Mouse (Mus musculus): Measurements from ENCODE around the gene Camta1.

Gene Camta1

DNA sequence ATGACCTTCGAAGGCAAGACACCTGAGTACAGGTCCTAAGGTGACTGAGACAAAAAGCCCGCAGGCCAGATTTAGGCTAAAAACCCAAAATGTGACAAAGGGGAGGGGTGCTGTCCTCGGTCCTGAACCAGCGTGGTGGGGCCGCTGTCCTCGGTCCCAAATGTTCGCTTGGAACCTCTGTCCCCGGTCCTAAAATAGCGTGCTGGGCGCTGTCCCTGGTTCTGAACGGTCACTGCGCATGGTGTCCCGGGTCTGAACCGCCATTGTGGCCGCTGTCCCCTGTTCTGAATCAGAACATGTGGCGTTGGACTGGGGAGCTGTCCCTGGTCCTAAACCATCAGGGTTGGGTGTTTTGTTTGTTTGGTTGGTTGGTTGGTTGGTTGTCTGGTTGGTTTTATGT lies 257.2 kb downstream of the Camta1 start:
- peak in 1 of 2 experiments; percentile 42 for DNase-seq (ENCODE audit: low spot score in 2 of 2)

DNA sequence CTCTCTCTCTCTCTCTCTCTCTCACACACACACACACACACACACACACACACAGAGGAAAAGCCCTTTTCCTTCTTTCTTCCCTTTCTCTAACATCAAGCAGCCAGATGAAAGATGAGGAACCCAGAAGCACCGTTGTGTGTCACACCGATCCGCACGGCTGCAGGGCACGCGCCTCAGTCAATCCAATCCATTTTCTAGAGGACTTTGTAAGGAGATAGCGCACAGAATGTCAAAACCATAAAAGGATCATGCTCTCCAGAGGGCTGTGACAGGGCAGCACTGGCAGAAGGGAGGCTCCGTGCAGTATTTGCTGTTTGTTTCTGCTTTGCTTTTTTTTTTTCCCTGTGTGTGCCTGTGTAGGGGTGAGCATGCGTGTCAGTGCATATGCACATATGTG lies 258.1 kb downstream of the Camta1 start:
- no peak for DNase-seq (ENCODE audit: low spot score in 2 of 2)

DNA sequence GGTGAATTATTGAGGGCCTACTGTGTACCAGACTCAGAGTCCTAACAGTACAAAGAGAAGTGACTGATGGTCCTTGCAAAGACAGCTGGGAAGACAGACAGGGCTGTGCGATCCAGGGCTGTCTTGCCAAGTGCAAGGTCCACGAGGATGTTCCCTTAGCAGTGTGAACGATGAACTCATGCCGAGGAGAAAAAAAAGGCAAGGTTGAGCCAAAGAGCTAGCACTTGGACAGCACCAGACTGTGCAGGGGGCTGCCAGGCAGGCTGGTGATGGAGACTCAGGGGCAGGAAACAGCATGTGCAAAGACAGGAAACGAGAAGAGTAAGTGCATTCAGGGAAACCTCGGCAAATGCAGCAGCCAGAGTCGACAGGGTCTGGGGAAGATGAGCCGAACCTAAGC lies 266.6 kb downstream of the Camta1 start:
- DNase-seq (ENCODE audit: low spot score in 2 of 2) = no peak

DNA sequence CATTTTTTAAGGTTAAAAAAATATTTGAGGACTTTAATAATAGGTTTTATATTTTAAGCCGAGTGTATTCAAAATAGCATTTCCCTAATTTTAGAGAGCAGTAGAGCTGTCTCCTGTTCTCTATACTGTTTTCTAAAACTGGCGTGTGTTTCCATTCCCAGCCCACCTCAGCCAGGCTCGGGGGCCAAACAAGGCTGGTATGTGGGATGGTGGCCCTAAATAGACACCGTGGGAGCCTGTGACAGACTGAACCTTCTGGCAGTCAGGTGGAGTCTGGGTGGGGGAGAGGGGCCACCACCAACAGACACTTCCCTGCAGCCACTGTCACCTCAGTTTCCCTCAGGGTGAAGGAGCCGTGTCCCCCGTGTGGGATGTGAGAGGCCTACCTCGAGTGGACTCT lies 268.6 kb downstream of the Camta1 start:
- DNase-seq (ENCODE audit: low spot score in 2 of 2) = no peak

- DNase-seq (ENCODE audit: low spot score in 2 of 2) = no peak
These were observed 275.6 kb downstream of the Camta1 start for GRCm38 (mm10) chr4:151586074-151586473.

GRCm38 (mm10) chr4:151577961-151578360 lies 283.7 kb downstream of the Camta1 start:
- no peak for DNase-seq (ENCODE audit: low spot score in 2 of 2)

DNA sequence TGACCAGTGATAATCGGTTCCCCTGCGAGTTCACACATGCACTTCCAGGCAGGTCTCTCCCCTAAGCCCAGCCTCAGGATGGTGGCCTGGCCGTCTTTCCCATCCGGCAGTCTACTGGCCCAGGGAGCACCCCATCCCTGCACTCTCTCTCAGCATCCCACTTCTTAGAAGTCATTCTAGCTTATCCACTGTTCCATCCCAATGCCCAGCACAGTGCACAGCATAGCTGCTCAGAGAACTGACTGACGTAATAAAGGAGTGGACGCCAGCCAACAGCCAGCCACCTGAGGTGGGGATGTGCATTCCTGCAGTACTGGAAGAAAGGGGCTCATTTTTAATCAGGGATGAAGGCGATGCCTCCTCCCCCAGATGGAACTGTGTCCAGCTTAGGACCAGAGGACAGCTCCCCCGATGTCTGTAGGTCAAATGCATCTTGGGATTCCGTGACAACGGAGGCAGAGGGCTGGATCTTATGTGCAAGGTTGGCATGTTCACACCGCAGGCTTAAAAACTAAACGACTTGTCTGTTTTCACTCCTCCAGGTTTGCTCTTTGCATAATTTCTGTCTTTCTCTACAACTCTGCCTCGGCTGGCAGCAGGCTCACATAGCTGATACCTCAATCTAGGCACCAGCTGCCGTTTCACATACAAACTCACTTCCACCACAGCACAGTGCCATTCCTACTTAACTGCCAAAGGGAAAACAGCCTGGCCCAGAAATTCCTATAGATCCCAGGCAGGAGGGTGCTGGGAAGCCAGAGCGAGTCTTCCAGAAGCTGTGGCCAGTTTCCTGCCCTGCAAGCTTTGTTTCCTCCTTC lies 285.2 kb downstream of the Camta1 start:
- no peak for DNase-seq (ENCODE audit: low spot score in 2 of 2)

GRCm38 (mm10) chr4:151572716-151573115 lies 289.0 kb downstream of the Camta1 start:
- no peak for DNase-seq (ENCODE audit: low spot score in 2 of 2)

- DNase-seq (ENCODE audit: low spot score in 2 of 2) = no peak
These were observed 292.1 kb downstream of the Camta1 start for GRCm38 (mm10) chr4:151569586-151569985.

DNA sequence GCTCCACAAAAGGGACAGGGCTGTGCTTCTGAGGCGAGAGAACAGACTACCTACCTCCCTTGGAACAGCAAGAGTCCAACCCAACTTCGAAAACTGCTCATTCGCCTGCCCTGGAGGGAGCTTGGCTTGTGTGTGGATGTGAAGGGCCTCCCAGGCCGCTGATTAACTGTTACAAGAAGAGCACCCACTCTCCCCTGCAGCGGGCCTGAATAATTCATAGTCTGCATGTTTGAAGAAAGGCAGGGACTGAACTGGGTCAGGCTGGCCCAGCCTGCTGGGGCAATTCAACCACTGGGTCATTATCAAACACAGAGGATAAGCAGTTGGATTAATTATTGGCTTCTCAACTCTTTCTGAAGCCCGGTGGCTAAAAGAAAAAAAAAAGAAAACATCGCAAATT lies 292.8 kb downstream of the Camta1 start:
- no peak for DNase-seq (ENCODE audit: low spot score in 2 of 2)

- no peak for DNase-seq (ENCODE audit: low spot score in 2 of 2)
These were observed 294.6 kb downstream of the Camta1 start for GRCm38 (mm10) chr4:151567105-151567504.

DNA sequence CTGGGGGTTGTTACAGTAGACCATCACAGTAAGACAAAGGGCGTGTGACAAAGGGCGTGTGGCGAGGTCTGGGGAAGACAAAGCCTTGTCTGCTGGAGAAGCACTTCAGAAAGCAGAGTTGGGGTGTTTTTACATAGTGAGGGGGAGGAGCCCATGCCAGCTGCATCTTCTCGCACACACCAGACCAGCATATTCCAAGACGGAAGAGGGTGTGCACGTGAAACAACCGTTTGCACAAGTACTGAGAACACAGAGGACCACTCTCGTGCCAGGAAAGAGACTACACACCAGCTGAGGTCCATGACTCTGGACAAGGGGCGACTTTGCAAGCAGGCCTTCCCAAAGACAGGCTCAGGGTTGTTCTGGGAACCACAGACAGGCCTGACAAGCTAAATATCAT lies 306.2 kb downstream of the Camta1 start:
- no peak for DNase-seq (ENCODE audit: low spot score in 2 of 2)

DNA sequence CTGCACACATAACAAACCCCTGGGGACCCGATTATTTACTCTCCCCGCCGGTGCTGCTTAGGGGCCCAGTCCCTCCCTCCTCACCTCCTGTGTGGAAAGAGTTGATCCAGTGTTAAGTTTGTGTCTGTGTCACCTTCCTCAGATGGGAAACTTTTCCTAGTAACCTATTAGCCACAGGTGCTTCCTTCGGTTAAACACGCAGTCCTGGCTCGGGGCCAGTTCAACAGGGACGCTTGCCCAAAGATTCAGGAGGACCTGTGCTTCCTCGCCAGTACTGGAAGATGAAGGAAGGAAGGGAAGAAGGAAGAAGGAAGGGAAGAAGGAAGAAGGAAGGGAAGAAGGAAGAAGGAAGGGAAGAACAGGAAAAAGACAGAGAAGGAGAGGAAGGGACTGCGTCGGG lies 312.2 kb downstream of the Camta1 start:
- DNase-seq (ENCODE audit: low spot score in 2 of 2) = no peak

GRCm38 (mm10) chr4:151545452-151545851 lies 316.2 kb downstream of the Camta1 start:
- no peak for DNase-seq (ENCODE audit: low spot score in 2 of 2)

DNA sequence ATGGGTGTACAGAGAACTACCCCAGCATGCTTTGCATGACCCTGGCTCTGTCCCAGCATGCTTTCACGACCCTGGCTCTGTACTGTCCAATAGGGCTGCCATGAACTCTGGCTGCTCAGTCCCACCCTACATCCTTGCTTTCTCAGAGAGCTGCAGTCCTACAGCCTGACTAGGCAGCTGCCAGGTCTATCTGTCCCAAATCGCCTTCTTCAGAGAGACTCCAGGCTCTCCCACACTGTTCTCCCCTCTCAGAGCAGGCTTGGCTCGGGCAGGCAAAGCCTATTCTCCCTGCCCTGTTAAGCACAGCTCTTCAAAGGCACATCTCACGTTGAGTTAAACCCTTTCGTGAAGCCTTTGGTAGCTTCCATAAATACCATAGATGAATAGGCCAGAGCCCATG lies 317.5 kb downstream of the Camta1 start:
- no peak for DNase-seq (ENCODE audit: low spot score in 2 of 2)

GRCm38 (mm10) chr4:151540546-151540945 lies 321.1 kb downstream of the Camta1 start:
- no peak for DNase-seq (ENCODE audit: low spot score in 2 of 2)

DNA sequence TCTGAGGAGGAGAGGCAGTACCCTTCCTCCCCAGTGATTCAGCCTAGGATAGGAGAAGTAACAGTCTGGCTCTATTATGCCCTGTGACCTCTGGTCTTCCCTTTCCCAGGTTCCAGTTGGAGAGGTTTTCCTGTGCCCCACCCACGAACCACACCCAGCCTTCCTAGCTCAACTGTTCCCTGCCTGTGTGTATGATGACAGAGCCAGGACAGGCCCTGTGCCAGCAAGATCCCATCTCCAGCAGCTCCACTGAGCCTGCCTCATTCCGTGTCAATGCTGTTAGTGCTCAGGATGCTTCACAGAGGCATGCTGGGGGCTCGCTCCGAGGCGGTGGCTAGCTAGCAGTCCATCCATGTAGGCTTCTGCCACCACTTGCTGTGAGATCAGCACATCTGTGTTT lies 321.8 kb downstream of the Camta1 start:
- no peak for DNase-seq (ENCODE audit: low spot score in 2 of 2)

DNA sequence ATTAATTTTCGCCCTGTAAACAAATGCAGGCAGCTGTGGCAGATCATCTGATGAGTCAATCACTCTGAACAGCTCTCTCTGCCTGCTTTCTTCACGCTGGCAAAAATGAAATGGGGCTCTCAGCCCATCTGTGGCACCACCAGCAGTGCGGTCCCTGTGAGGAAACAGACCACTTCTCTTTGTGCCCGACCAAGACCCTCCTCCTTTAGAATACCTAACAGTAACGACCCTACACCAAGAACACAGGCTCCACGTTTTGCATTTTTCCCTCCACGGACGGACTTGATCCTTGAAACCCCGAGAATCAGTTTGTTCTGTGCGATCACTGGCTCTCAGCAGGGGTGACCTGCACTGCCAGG lies 322.5 kb downstream of the Camta1 start:
- no peak for DNase-seq (ENCODE audit: low spot score in 2 of 2)

DNA sequence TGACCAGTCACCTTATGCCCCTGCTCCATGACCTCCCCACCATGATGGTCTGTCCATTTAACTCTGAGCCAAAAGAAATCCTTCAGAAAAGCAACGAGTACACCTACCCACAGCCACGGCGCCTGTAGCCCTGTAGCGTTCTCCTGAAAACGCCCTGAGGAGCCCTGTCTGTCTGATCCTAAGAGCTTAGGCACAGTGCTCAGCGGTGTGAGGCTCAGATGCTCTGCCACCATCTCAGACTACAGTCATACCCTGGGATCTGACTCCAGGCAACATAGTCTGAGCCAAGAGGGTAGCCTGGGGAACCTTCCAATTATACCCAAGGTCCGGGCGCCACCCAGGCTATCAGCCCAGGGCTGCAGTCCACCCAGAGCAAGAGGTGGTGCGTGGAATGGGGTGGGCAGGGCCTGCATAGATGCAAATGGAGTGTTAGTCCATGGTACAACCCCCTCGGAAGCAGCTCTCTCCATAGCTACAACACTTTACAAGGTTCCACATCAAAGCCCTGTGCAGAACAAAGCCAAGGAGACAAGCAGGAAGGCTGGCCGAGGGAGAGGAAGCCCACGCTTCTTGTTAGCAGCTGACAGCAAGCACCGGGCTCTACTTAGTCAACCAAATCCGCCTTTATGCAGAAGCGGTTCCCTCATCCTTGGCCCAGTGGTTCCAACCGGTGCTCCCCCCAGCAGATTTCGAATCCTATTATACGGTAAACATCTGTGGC lies 323.1 kb downstream of the Camta1 start:
- DNase-seq (ENCODE audit: low spot score in 2 of 2) = no peak

DNA sequence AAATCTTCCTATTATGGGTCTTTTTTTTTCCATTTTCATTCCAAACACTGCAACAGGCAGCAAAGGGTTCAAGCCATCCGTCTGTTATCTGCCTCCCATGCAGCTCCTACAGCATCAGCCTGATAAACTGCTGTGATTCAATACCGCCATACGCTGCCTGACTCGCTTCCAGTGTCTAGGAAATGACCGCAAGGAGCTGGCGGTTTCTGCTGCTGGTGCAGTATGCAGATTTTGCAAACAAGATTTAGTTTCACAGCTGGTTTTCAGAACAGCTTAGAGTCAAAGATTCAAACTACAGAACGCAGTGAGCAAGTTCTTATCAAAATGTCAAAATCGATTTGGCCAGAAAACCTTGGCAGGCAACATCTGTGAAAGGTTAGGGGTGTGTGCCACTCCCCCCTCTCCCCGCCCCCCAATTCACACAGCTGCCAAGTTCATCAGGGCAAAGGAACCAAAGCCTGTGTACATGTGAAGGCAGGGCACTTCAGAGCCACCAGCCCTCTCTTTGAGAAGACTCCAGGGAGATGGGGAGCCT lies 325.7 kb downstream of the Camta1 start:
- no peak for DNase-seq (ENCODE audit: low spot score in 2 of 2)

GRCm38 (mm10) chr4:151533451-151533850 lies 328.2 kb downstream of the Camta1 start:
- DNase-seq (ENCODE audit: low spot score in 2 of 2) = no peak

- no peak for DNase-seq (ENCODE audit: low spot score in 2 of 2)
These were observed 333.2 kb downstream of the Camta1 start for GRCm38 (mm10) chr4:151528436-151528835.

DNA sequence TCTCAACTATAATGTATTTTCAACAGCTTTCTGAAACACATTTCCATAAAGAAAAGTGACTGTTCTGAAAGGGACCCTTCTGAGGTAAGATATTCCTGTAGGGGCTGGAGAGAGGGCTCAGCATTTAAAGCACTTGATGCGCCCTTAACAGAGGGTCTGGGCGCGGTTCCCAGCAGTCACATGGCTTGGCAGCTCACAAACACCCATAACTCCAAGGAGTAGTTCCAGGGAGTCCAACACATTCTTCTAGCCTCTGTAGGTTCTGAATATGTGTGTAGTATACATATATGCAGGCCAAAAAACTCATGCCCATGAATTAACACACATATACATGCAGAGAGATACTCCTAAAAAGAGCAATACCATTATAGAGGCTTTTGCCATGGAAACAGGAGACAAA lies 333.9 kb downstream of the Camta1 start:
- DNase-seq (ENCODE audit: low spot score in 2 of 2) = no peak

Measured in thymus, postnatal 10 days (tissue).